Mouse (Mus musculus) embryonic facial prominence, embryonic 13.5 days (tissue): ENCODE data around the gene Gm10260. TPM values are rescaled to one million over a fixed set of nuclear protein-coding genes. Genes with fewer than 3 reads are reported as not detected.

Experiments used
- ATAC-seq: fragments of 200-750 bp; cut with Nextera tagmentation; 2 replicates; pipeline ENCODE4 v1.8.0; 2017; ENCODE audit warnings: low read depth; ENCODE audit not compliant: insufficient number of reproducible peaks, insufficient read depth, low FRiP score, low TSS enrichment
- H3K27ac ChIP-seq: fragments of 300-500 bp; sonication (generic); 2 replicates; pipeline ENCODE4 v1.5.1; 2015; ENCODE audit warnings: moderate library complexity, mild to moderate bottlenecking, inconsistent platforms
- H3K27me3 ChIP-seq: fragments of 300-500 bp; sonication (generic); 2 replicates; pipeline ENCODE4 v1.6.1; 2015; ENCODE audit warnings: mild to moderate bottlenecking, inconsistent platforms
- H3K36me3 ChIP-seq: fragments of 300-500 bp; sonication (generic); 2 replicates; pipeline ENCODE4 v1.6.1; 2015; ENCODE audit warnings: mild to moderate bottlenecking, inconsistent platforms
- H3K4me1 ChIP-seq: fragments of 300-500 bp; sonication (generic); 2 replicates; pipeline ENCODE4 v1.6.1; 2015; ENCODE audit warnings: inconsistent platforms
- H3K4me2 ChIP-seq: fragments of 300-500 bp; sonication (generic); 2 replicates; pipeline ENCODE4 v1.6.1; 2015; ENCODE audit warnings: moderate library complexity, mild to moderate bottlenecking, inconsistent platforms
- H3K4me3 ChIP-seq: fragments of 300-500 bp; sonication (generic); 2 replicates; pipeline ENCODE4 v1.5.1; 2015; ENCODE audit warnings: mild to moderate bottlenecking, inconsistent platforms
- H3K9ac ChIP-seq: fragments of 300-500 bp; sonication (generic); 2 replicates; pipeline ENCODE4 v1.6.1; 2015; ENCODE audit warnings: mild to moderate bottlenecking, inconsistent platforms
- H3K9me3 ChIP-seq: fragments of 300-500 bp; sonication (generic); 2 replicates; pipeline ENCODE4 v1.6.1; 2016; ENCODE audit warnings: inconsistent platforms
- WGBS: fragments of 180-500 bp; shearing (Covaris S2); methylation state at CpG from one replicate; pipeline ENCODE4 v1.1.7; 2015; ENCODE audit warnings: mixed read lengths; 5-methylcytosine and 5-hydroxymethylcytosine counted together
- polyA plus RNA-seq: library from polyadenylated mRNA; unstranded; fragments of >200 nt; fragmentation: Nextera tagmentation; extraction: Ambion mirVana; gene quantifications from 2 replicates; pipeline ENCODE4 v1.2.1, GENCODE M21; 2015

Gm10260 gene
- polyA plus RNA-seq, 1 experiment from 2014 or later = 1.4 TPM

DNA sequence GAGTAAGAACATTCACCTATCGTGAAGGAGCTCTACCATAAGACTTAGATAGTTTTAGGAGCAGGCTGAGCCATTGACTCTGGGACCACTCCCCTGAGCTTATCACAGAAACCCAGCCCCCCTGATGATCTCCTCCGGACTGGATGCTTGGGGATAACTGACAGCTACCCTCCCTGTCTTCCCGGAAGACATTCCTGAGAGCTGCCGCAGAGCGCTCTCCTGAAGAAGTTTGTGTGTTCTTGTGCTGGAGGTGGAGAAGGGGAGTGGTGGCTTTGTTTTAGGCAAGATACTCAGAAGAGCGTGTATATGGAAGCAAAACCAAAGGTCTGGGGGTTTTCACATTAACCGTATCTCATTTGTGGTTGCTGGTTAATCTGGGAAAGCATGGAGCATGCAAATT lies 21.6 kb upstream of the Gm10260 start:
- ATAC-seq = no peak
- H3K4me1 ChIP-seq = peaks cover 40% of the 10 kb centered on the region
- no peak overlapping the region for H3K9ac ChIP-seq
- no peak overlapping the region for H3K4me3 ChIP-seq
- H3K9me3 ChIP-seq = no peaks in the 10 kb centered on the region
- 29% methylated on average over 7 of the region's 7 CpGs for WGBS
- 0 out of 2 replicates have a peak overlapping the region, but pooled peaks have one; percentile 12 for H3K27ac ChIP-seq
- H3K36me3 ChIP-seq = no peaks in the 10 kb centered on the region
- H3K27me3 ChIP-seq = no peaks in the 10 kb centered on the region
- no peak overlapping the region for H3K4me2 ChIP-seq

DNA sequence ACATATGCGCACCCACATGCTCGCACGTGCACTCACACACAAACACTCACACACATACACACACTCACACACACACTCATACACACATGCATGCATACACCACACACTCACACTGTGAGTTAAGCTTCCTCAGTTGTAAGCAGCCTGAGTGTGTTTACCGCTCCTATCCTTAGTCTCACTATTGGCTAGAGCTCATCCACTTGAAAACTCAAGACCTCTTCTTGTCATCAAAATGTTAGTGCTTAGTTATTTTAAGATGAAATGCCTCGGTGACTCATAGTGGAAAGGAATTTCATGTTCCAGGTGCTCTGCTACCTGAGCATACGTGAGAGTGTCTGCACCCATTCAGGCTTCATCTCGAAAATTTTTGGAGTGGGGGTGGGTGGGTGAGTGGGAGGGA lies 21.2 kb upstream of the Gm10260 start:
- 76% methylated on average over 7 of the region's 7 CpGs for WGBS
- H3K9me3 ChIP-seq = no peaks in the 10 kb centered on the region
- peaks cover 43% of the 10 kb centered on the region for H3K4me1 ChIP-seq
- no peak overlapping the region for H3K9ac ChIP-seq
- H3K4me3 ChIP-seq = no peak overlapping the region
- no peak overlapping the region for H3K4me2 ChIP-seq
- H3K27me3 ChIP-seq = no peaks in the 10 kb centered on the region
- no peak for ATAC-seq
- no peak overlapping the region for H3K27ac ChIP-seq
- H3K36me3 ChIP-seq = no peaks in the 10 kb centered on the region

DNA sequence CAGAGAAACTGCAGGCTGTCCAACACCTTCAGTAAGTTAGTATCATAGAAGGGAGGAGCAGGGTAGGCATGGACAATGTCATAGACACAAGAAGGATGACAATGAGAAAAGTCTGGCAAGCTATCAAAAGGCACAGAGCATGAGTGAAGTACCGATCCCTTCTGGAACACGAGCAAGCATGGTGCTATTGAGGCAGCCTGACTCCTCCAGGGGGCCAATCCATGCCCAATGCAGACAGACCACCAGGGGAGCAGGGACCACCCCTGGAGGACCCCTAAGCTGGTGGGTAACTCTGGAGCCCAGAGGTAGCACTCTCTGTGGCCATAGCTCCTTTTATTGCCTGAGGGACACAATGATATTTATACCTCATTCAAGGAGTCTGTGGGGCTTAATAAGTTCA lies 20.1 kb upstream of the Gm10260 start:
- Histone ChIP-seq H3K9me3 (no peaks in the 10 kb centered on the region), H3K4me1 (peaks cover 35% of the 10 kb centered on the region), H3K4me2 (no peak overlapping the region), H3K27ac (peak overlapping the region; percentile 28), H3K36me3 (no peaks in the 10 kb centered on the region), H3K27me3 (no peaks in the 10 kb centered on the region), H3K4me3 (no peak overlapping the region), H3K9ac (no peak overlapping the region)
- no peak for ATAC-seq
- WGBS = 59% methylated on average over 2 of the region's 2 CpGs

DNA sequence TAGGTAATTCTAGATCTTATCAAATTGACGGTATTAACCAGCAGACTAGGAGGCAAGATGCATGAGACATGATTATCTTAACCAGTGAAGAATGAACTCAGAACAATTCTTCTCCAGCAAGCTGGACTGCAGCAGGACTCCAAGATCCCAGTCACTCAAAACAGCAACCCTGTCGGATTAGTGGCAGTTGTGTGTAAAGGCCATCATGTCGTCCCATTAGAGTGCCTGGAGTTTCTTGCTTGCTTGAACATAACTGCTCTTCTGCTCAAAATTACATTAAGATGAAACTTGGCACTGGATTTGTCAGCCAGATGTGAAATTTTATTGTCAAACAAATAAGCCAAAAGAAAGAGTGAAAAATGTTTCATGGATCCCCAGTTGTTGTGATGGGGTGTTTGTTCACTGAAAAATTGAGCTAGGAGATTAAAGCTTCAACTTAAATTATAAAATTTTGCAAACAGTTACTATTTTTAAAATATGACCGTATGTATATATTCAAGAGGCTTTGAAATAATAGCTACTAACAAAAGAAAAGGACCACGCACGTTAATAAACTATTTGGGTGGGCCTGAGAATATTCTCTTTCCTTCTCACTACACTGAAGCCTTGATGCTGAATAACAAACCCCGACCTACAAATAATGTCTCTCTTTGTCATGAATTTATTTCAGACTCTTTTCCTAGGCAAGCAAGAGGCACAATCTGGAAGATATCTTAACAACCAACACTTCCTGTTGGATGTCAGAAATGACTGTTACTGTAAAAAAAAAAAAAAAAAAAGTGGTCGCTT lies 19.4 kb upstream of the Gm10260 start:
- peaks cover 28% of the 10 kb centered on the region for H3K4me1 ChIP-seq

DNA sequence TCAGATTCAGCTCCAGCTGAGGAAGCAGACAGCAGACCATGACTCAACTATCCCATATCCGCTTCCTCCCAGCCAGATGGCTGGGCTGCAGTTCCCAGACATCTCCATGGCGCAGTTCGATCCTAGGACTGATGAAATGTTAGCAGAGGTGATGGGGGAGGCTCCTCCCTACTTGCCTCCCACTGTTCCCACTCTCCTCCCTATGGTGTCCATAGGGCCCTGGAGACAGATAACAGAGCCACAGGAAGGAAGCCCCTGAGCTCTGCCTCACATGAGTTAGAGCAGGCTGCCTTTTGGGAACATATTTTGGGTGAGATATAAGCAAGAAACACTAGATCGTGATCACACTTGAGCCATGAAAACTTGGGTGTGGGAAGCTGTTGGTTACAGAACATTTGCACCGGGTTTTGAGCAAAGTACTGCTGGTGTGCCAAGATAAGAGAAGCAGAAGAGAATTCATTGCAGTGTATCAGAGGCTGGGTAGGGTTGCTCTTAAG lies 18.3 kb upstream of the Gm10260 start:
- Histone ChIP-seq H3K4me2 (no peak overlapping the region), H3K9me3 (no peaks in the 10 kb centered on the region), H3K36me3 (no peaks in the 10 kb centered on the region), H3K27ac (no peak overlapping the region), H3K4me3 (no peak overlapping the region), H3K9ac (no peak overlapping the region), H3K4me1 (peaks cover 25% of the 10 kb centered on the region), H3K27me3 (no peaks in the 10 kb centered on the region)
- no peak for ATAC-seq
- 93% methylated on average over 5 of the region's 5 CpGs for WGBS

More for the DNA sequence above, 19.4 kb upstream of the Gm10260 start:
- Histone ChIP-seq H3K9me3 (no peaks in the 10 kb centered on the region), H3K27me3 (no peaks in the 10 kb centered on the region), H3K27ac (no peak overlapping the region), H3K4me3 (no peak overlapping the region), H3K36me3 (no peaks in the 10 kb centered on the region), H3K4me2 (no peak overlapping the region), H3K9ac (no peak overlapping the region)
- no peak for ATAC-seq
- 70% methylated on average over 8 of the region's 8 CpGs for WGBS

DNA sequence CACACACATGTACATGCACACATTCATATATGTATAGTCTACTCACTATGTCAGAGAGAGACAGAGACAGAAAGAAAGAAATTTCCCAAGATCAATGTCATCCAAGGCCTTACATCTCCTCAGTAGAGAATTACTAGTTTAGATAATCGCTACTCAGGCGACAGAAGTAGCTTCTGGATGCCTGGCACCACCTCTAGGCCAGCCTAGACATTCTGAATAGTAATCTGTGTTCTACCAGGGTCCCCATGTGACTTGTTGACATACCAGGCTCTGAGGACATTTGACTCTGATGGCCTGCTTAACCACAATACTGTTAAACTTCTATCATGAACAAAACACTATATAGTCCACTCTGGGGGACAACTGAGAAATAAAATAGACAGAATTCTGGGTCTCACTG lies 17.2 kb upstream of the Gm10260 start:
- no peaks in the 10 kb centered on the region for H3K27me3 ChIP-seq
- H3K4me3 ChIP-seq = no peak overlapping the region
- 83% methylated on average over 2 of the region's 2 CpGs for WGBS
- no peak overlapping the region for H3K27ac ChIP-seq
- ATAC-seq = no peak
- no peak overlapping the region for H3K9ac ChIP-seq
- H3K4me1 ChIP-seq = peaks cover 25% of the 10 kb centered on the region
- H3K9me3 ChIP-seq = no peaks in the 10 kb centered on the region
- H3K4me2 ChIP-seq = no peak overlapping the region
- no peaks in the 10 kb centered on the region for H3K36me3 ChIP-seq

DNA sequence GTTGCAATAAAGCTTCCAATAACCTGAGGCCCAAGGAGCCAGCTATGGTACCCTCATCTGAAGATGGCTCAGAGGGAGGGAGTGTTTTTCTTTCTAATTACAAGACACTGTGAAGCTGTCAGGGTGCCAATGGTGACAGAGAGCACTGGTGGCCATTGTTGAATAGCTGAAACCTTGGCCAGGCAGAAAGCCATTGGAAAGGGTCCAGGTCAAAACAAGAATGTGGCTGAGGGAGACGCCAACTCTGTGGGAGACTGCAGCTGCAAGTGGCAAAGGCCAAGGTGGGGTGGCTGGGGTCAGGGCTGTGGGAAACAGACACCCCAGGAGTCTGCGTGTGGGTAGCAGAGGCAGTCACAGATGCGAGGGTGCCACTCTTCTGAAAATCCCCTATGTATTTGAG lies 16.3 kb upstream of the Gm10260 start:
- Histone ChIP-seq H3K27me3 (no peaks in the 10 kb centered on the region), H3K9ac (no peak overlapping the region), H3K9me3 (no peaks in the 10 kb centered on the region), H3K27ac (no peak overlapping the region), H3K4me3 (no peak overlapping the region), H3K36me3 (no peaks in the 10 kb centered on the region), H3K4me2 (no peak overlapping the region), H3K4me1 (peaks cover 17% of the 10 kb centered on the region)
- ATAC-seq = no peak
- WGBS = 75% methylated on average over 3 of the region's 3 CpGs

DNA sequence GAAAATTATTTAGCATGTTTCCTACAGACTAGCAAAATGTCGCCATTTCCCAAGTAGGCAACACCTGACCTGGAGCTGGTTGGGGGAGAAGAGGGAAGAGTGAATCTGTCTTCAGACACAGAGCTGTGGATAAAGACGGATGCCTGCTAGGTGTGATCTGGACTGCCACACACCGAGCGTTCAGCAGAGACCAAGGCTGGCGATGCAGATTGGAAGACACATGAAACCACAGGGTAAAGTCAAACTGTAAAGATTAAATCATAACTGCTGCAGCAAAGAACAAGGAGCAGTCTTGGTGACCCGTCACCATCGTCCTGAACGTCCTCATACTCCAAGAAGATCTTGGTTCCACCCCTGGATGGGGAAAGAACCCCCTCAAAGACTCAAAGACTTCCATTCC lies 15.5 kb upstream of the Gm10260 start:
- 0 out of 2 replicates have a peak, but pooled peaks cover 10% of the 10 kb centered on the region for H3K4me1 ChIP-seq
- H3K27ac ChIP-seq = no peak overlapping the region
- H3K36me3 ChIP-seq = no peaks in the 10 kb centered on the region
- no peaks in the 10 kb centered on the region for H3K27me3 ChIP-seq
- no peak overlapping the region for H3K4me3 ChIP-seq
- 92% methylated on average over 8 of the region's 8 CpGs for WGBS
- ATAC-seq = no peak
- H3K4me2 ChIP-seq = no peak overlapping the region
- no peaks in the 10 kb centered on the region for H3K9me3 ChIP-seq
- no peak overlapping the region for H3K9ac ChIP-seq

DNA sequence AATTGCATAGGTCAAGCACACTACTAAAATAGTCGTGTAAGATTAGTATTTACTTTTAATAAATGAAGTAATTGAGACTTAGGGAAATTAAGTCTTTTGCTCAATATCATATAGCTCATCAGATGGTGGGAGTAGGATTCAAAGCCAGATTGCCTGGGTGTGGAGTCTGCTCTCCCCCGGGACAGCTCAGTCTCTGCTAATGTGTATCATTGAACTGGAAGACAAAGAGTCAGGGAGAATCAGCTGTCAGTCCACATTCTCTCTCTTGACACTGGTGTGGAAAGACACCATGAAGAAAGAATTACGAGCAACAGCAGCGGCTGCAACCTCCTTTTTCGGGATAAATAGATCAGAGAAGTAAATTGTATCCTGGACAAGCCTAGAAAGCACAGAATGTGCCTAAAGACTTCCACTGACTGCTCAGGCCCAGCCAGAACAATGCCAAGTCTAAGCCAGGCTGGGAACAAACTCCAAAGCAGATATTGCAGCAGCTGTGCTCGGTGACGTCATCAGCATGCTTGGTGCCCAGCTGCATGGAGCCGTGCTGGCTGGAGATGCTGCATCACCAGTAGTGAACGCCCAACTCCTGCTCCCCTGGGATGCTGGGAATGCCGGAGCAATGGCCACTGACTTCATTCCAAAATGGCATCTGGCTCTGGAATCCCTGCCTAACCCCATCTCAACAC lies 14.5 kb upstream of the Gm10260 start:
- Histone ChIP-seq H3K9ac (no peak overlapping the region), H3K27ac (no peak overlapping the region), H3K4me1 (0 out of 2 replicates have a peak, but pooled peaks cover 4% of the 10 kb centered on the region), H3K4me3 (no peak overlapping the region), H3K9me3 (no peaks in the 10 kb centered on the region), H3K27me3 (no peaks in the 10 kb centered on the region), H3K4me2 (no peak overlapping the region), H3K36me3 (no peaks in the 10 kb centered on the region)
- WGBS = 73% methylated on average over 10 of the region's 10 CpGs
- ATAC-seq = no peak

DNA sequence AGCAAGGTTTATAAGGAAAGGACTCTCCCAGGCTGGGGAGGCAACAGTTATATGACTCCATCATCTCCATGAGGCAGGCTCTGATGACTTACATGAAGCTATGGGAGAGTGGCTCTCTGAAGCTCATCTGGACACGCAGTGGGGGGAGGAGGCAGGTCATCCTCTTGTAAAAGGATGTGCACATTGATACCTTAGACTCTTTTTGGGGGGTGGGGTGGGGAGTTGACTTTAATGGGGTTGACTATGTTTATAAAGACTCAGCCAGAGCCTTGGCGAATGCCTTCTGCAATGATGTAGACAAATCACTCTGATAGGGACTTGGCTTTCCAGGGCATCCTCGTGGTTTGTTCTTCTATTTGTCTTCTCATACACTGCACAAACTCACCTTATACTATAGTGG lies 8.8 kb upstream of the Gm10260 start:
- Histone ChIP-seq H3K36me3 (no peaks in the 10 kb centered on the region), H3K9ac (no peak overlapping the region), H3K4me3 (no peak overlapping the region), H3K4me1 (0 out of 2 replicates have a peak, but pooled peaks cover 3% of the 10 kb centered on the region), H3K27me3 (no peaks in the 10 kb centered on the region), H3K27ac (no peak overlapping the region), H3K4me2 (no peak overlapping the region), H3K9me3 (no peaks in the 10 kb centered on the region)
- ATAC-seq = no peak
- 86% methylated on average over 3 of the region's 3 CpGs for WGBS

DNA sequence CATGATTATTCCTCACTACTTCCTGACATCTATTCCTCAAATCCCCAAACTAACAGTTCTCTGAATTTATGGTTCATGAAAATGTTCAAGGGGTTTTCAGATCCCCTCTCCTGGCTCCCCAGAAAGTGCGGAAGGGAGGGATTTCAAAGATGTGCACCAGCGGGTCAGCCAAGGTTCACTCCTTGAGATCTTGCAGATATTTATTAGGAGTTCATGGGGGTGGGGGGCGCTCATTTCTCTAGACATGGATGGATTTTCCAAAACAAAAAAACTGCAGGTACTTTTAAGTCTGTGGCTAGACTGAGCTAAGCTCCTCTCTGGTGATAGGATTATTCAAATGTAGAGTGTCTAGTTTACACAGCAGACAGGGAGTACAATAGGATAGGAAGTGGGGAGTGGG lies 8.4 kb upstream of the Gm10260 start:
- no peak overlapping the region for H3K27ac ChIP-seq
- no peaks in the 10 kb centered on the region for H3K27me3 ChIP-seq
- no peaks in the 10 kb centered on the region for H3K36me3 ChIP-seq
- H3K4me3 ChIP-seq = no peak overlapping the region
- no peak for ATAC-seq
- WGBS = 80% methylated on average over 3 of the region's 3 CpGs
- H3K9ac ChIP-seq = no peak overlapping the region
- no peak overlapping the region for H3K4me2 ChIP-seq
- no peaks in the 10 kb centered on the region for H3K9me3 ChIP-seq
- peaks cover 7% of the 10 kb centered on the region; the same call in 1 of the 2 replicates for H3K4me1 ChIP-seq
